Mouse (Mus musculus) myocyte (in vitro differentiated cells): ENCODE results near the gene Zdhhc25. TPM values are rescaled to one million over a fixed set of nuclear protein-coding genes. Genes with fewer than 3 reads are reported as not detected.

ENCODE experiments used
- H3K27me3 ChIP-seq: one replicate; pipeline ENCODE4 v1.6.1; 2011; ENCODE audit not compliant: control insufficient read depth, insufficient read depth, insufficient read length
- H3K36me3 ChIP-seq: one replicate; pipeline ENCODE4 v1.6.1; 2011; ENCODE audit not compliant: control insufficient read depth, insufficient read depth
- H3K4me2 ChIP-seq: one replicate; pipeline ENCODE4 v1.6.1; 2011; ENCODE audit warnings: low read depth, control low read depth
- H3K4me3 ChIP-seq: one replicate; pipeline ENCODE4 v1.5.1; 2011; ENCODE audit warnings: mild to moderate bottlenecking, control low read depth, moderate library complexity
- H3K79me2 ChIP-seq: one replicate; pipeline ENCODE4 v1.6.1; 2011; ENCODE audit not compliant: control insufficient read depth, insufficient read depth
- H3ac ChIP-seq: one replicate; pipeline ENCODE4 v1.6.1; 2011; ENCODE audit not compliant: control insufficient read depth, insufficient read length
- CEBPB ChIP-seq: IDR thresholded peaks from 2 replicates; pipeline ENCODE4 v1.6.1; 2011; ENCODE audit warnings: mild to moderate bottlenecking, moderate library complexity; ENCODE audit not compliant: poor library complexity, insufficient read depth, severe bottlenecking
- E2F4 ChIP-seq: IDR thresholded peaks from one replicate; pipeline ENCODE4 v1.6.1; 2011; ENCODE audit warnings: mild to moderate bottlenecking, control low read depth, moderate library complexity; ENCODE audit not compliant: insufficient read depth
- MAX ChIP-seq: IDR thresholded peaks from one replicate; pipeline ENCODE4 v1.6.1; 2011; ENCODE audit warnings: low read depth, mild to moderate bottlenecking, control low read depth
- MYOD1 ChIP-seq, 3 experiments: IDR thresholded peaks; one replicate each; pipeline ENCODE4 v1.6.1; 2011; ENCODE audit warnings: control low read depth in 2 of 3, low read depth in 2 of 3, mild to moderate bottlenecking in 2 of 3, moderate library complexity in 1 of 3; ENCODE audit not compliant: insufficient read length in 2 of 3, control insufficient read depth in 1 of 3
- MYOG ChIP-seq, 3 experiments: IDR thresholded peaks; one replicate each; pipeline ENCODE4 v1.6.1; 2011; ENCODE audit warnings: control low read depth in 2 of 3, low read depth in 2 of 3, mild to moderate bottlenecking in 2 of 3; ENCODE audit not compliant: insufficient read length in 2 of 3, control insufficient read depth in 1 of 3, insufficient read depth in 1 of 3
- POLR2A ChIP-seq: IDR thresholded peaks from one replicate; pipeline ENCODE4 v1.6.1; 2011; ENCODE audit warnings: low read depth, mild to moderate bottlenecking, control low read depth, moderate library complexity; ENCODE audit not compliant: insufficient read length
- POLR2AphosphoS2 ChIP-seq: IDR thresholded peaks from one replicate; pipeline ENCODE4 v1.6.1; 2011; ENCODE audit warnings: low read depth, control low read depth; ENCODE audit not compliant: insufficient read length
- REST ChIP-seq: IDR thresholded peaks from one replicate; pipeline ENCODE4 v1.6.1; 2011; ENCODE audit warnings: mild to moderate bottlenecking, control low read depth, moderate library complexity; ENCODE audit not compliant: insufficient read depth, insufficient read length
- SRF ChIP-seq: IDR thresholded peaks from one replicate; pipeline ENCODE4 v1.6.1; 2011; ENCODE audit warnings: low read depth; ENCODE audit not compliant: control insufficient read depth, insufficient read length
- TCF12 ChIP-seq: IDR thresholded peaks from one replicate; pipeline ENCODE4 v1.6.1; 2011; ENCODE audit warnings: mild to moderate bottlenecking, control low read depth; ENCODE audit not compliant: poor library complexity, insufficient read depth, severe bottlenecking
- TCF3 ChIP-seq: IDR thresholded peaks from one replicate; pipeline ENCODE4 v1.6.1; 2011; ENCODE audit warnings: low read depth, control low read depth; ENCODE audit not compliant: insufficient read length
- USF1 ChIP-seq: IDR thresholded peaks from one replicate; pipeline ENCODE4 v1.6.1; 2011; ENCODE audit warnings: low read depth, mild to moderate bottlenecking, control low read depth, moderate library complexity
- polyA plus RNA-seq: library from polyadenylated mRNA; unstranded; fragments of >200 nt; fragmentation: generic; extraction: Trizol; gene quantifications from one replicate; pipeline ENCODE4 v1.2.1, GENCODE M21; 2012; ENCODE audit warnings: missing spikeins

The Zdhhc25 gene
- polyA plus RNA-seq, 1 experiment, result 0.68 TPM

- Histone ChIP-seq H3ac (no peak overlapping the region), H3K27me3 (no peaks in the 10 kb centered on the region), H3K79me2 (no peaks in the 10 kb centered on the region), H3K4me2 (no peak overlapping the region), H3K4me3 (no peak overlapping the region), H3K36me3 (no peaks in the 10 kb centered on the region)
- TF ChIP-seq MYOG (IDR thresholded peaks at IDR 0.05; ENCODE audit: control insufficient read depth in 1 of 3, insufficient read depth in 1 of 3, insufficient read length in 2 of 3, low read depth in 2 of 3) (no peak), POLR2AphosphoS2 (no peak), USF1 (no peak), POLR2A (no peak), TCF3 (no peak), MAX (no peak), MYOD1 (IDR thresholded peaks at IDR 0.05; ENCODE audit: control insufficient read depth in 1 of 3, insufficient read length in 2 of 3, low read depth in 2 of 3) (no peak), CEBPB (no peak), SRF (no peak), E2F4 (no peak), REST (no peak), TCF12 (no peak)
These were observed 3.1 kb downstream of the Zdhhc25 start for GRCm38 (mm10) chr15:88603091-88603732.

GRCm38 (mm10) chr15:88603733-88604119, 3.6 kb downstream of the Zdhhc25 start:
- H3K4me3 ChIP-seq, result no peak overlapping the region
- H3ac ChIP-seq, result no peak overlapping the region
- H3K4me2 ChIP-seq, result no peak overlapping the region
- no peaks in the 10 kb centered on the region for H3K27me3 ChIP-seq
- H3K36me3 ChIP-seq, result no peaks in the 10 kb centered on the region
- H3K79me2 ChIP-seq, result no peaks in the 10 kb centered on the region
- no peak for TF ChIP-seq MAX
- TF ChIP-seq E2F4, result no peak
- no peak for TF ChIP-seq USF1
- no peak for TF ChIP-seq TCF12
- no peak for TF ChIP-seq POLR2A
- no peak for TF ChIP-seq MYOG (IDR thresholded peaks at IDR 0.05; ENCODE audit: control insufficient read depth in 1 of 3, insufficient read depth in 1 of 3, insufficient read length in 2 of 3, low read depth in 2 of 3)
- no peak for TF ChIP-seq SRF
- no peak for TF ChIP-seq TCF3
- TF ChIP-seq REST, result no peak
- no peak for TF ChIP-seq MYOD1 (IDR thresholded peaks at IDR 0.05; ENCODE audit: control insufficient read depth in 1 of 3, insufficient read length in 2 of 3, low read depth in 2 of 3)
- TF ChIP-seq CEBPB, result no peak
- no peak for TF ChIP-seq POLR2AphosphoS2

- H3K79me2 ChIP-seq, result no peaks in the 10 kb centered on the region
- no peak overlapping the region for H3K4me3 ChIP-seq
- no peak overlapping the region for H3ac ChIP-seq
- no peak overlapping the region for H3K4me2 ChIP-seq
- no peaks in the 10 kb centered on the region for H3K36me3 ChIP-seq
- no peak for TF ChIP-seq MYOG (IDR thresholded peaks at IDR 0.05; ENCODE audit: control insufficient read depth in 1 of 3, insufficient read depth in 1 of 3, insufficient read length in 2 of 3, low read depth in 2 of 3)
- no peak for TF ChIP-seq TCF3
- H3K27me3 ChIP-seq, result no peaks in the 10 kb centered on the region
These were observed 4.7 kb downstream of the Zdhhc25 start for GRCm38 (mm10) chr15:88604669-88605414.

- no peak overlapping the region for H3ac ChIP-seq
- H3K79me2 ChIP-seq, result no peaks in the 10 kb centered on the region
- no peak overlapping the region for H3K4me2 ChIP-seq
- no peak for TF ChIP-seq POLR2AphosphoS2
- TF ChIP-seq MAX, result no peak
- no peak for TF ChIP-seq E2F4
- no peak for TF ChIP-seq CEBPB
- TF ChIP-seq MYOD1 (IDR thresholded peaks at IDR 0.05; ENCODE audit: control insufficient read depth in 1 of 3, insufficient read length in 2 of 3, low read depth in 2 of 3), result no peak
- TF ChIP-seq POLR2A, result no peak
- TF ChIP-seq REST, result no peak
- no peak for TF ChIP-seq TCF3
- TF ChIP-seq USF1, result no peak
- no peak for TF ChIP-seq MYOG (IDR thresholded peaks at IDR 0.05; ENCODE audit: control insufficient read depth in 1 of 3, insufficient read depth in 1 of 3, insufficient read length in 2 of 3, low read depth in 2 of 3)
- no peak for TF ChIP-seq TCF12
- no peak for TF ChIP-seq SRF
- no peaks in the 10 kb centered on the region for H3K36me3 ChIP-seq
- H3K4me3 ChIP-seq, result no peak overlapping the region
- no peaks in the 10 kb centered on the region for H3K27me3 ChIP-seq
These were observed 5.3 kb downstream of the Zdhhc25 start for GRCm38 (mm10) chr15:88605415-88605785.

- H3K27me3 ChIP-seq, result no peaks in the 10 kb centered on the region
- no peak overlapping the region for H3K4me2 ChIP-seq
- no peak overlapping the region for H3K4me3 ChIP-seq
- H3ac ChIP-seq, result no peak overlapping the region
- H3K36me3 ChIP-seq, result no peaks in the 10 kb centered on the region
- H3K79me2 ChIP-seq, result no peaks in the 10 kb centered on the region
- TF ChIP-seq SRF (no peak), REST (no peak), CEBPB (no peak), MYOD1 (IDR thresholded peaks at IDR 0.05; ENCODE audit: control insufficient read depth in 1 of 3, insufficient read length in 2 of 3, low read depth in 2 of 3) (no peak), TCF12 (no peak), E2F4 (no peak), POLR2AphosphoS2 (no peak), TCF3 (no peak), MYOG (IDR thresholded peaks at IDR 0.05; ENCODE audit: control insufficient read depth in 1 of 3, insufficient read depth in 1 of 3, insufficient read length in 2 of 3, low read depth in 2 of 3) (no peak), POLR2A (no peak), MAX (no peak), USF1 (no peak)
These were observed 17.0 kb downstream of the Zdhhc25 start for GRCm38 (mm10) chr15:88617125-88617524.
